Mouse (Mus musculus) layer of hippocampus, postnatal 14 days (tissue): ENCODE results near the gene Krt7. TPM values are rescaled to one million over a fixed set of nuclear protein-coding genes. Genes with fewer than 3 reads are reported as not detected.
A peak's percentile ranks its signal among the peaks of the same experiment; 100 is the strongest.

Source experiments
- DNase-seq, 2 experiments: peaks; one replicate each; pipeline ENCODE4 v3.0.0; 2021 to 2022; ENCODE audit warnings: low spot score in 2 of 2, mixed read lengths in 1 of 2
- total RNA-seq, 2 experiments: library from RNA; stranded (reverse); gene quantifications; 2 replicates each; pipeline ENCODE4 v1.2.3; 2021

Krt7 gene
- total RNA-seq, 2 experiments from 2014 or later, result not detected

DNA sequence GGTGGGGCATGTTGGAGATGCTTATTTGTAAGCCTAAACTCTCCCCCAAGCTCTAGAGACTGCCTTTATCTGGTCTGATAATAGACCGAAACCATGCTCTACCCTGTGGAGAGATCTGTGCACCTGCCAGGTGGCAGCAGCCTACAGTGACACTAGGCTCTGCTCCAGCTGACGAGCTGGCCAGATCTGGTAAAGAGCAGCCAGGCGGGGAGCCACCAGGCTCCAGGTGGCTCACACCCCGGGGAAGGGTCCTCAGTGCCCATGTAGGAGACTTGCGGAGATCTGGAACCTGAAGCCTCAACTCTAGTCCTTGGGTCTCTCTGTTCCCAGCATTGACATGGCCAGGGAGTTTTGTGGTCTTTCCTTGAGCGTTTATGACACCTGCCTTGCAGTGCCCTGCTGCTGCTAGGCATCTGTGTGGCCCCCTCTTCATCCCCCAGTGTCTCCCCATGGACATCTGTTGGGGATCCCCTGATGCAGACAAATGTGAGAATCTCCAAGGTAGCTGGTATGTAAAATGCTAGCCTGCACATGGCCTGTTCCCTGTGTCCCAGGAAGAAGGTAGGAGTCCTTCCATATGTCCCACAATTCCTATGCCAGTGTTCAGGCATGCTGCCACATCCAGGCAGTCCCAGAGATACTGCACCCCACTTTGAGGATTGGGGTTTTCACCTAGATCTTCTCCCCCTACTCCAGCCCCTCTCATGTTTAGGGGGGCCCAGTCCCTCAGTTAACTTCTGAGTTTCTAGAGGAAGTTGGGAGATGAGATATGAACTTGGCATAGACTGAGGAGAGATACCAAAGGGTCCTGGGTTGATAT is 34.7 kb upstream of the Krt7 start:
- peak in 1 of 2 experiments; percentile 37 for DNase-seq

DNA sequence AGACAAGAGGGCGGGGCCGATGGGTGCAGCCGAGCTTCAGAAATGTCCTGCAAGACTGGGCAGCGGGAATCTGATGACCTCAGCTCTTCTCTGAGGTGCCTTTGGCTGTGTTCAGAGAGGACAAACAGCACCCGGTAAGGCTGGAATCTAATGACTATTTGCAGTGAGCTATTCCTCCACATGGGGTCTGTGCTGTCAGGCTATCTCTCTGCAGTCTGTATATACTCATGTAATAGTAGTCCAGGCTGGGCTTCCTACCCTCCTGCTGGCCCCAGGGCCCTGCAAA is 34.1 kb upstream of the Krt7 start:
- DNase-seq, result no peak

DNA sequence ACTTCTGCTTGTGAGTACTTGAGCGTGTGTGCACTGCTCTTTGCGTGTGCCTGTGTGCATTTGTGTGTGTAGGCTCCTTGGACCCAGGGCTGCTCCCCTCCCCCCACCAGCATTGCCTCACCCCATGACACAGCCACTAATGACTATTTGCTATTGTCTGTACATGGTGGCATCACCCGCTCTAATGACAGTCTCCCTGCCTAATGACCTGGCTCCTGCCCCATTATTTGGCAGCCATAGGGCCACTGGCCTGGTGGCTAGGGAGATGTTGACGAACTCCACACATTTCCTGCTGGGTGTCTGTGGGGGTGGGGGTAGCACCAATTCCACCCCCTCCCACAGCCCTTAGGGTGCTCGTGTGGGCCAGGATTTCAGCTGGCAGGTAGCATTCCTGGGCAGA is 32.2 kb upstream of the Krt7 start:
- no peak for DNase-seq

DNA sequence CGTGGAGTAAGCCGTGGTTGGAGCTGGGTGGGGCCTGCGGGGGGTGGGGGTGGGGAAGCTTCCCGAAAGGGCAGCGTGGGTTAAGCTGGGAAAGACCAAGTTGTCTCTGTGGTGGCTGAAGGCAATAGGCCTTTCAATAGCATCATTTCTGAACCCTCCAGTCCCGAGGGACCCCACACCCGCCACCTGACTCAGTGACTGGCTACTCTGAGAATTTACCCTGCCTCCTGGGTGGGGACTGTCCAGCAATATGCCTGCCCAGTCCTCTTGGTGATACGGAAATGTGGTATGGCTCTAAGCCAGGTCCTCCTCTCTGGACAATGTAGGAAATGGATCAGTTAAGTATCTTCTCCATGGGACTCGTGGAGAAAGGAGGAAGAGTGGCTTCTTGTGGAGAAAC is 29.1 kb upstream of the Krt7 start:
- no peak for DNase-seq

DNA sequence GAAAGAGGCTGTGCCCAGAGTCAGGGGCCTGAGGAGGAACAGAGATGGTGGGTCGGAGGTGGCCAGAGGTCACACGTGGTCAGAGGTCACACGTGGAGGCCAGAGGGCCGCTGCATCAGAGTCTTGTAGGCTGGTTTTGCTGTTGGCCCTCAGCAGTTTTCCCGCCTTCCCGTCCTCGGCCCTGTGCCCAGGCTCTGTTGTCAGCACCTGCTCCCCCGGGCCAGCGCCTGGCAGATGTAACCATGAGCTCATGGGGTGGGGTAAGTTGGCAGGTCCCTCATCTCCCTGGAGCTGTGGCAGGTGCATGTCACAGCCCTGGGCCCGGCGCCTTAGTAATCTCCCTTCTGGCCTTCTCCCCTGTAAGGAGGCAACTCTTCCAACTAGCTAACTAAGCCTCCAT is 28.0 kb upstream of the Krt7 start:
- no peak for DNase-seq

DNA sequence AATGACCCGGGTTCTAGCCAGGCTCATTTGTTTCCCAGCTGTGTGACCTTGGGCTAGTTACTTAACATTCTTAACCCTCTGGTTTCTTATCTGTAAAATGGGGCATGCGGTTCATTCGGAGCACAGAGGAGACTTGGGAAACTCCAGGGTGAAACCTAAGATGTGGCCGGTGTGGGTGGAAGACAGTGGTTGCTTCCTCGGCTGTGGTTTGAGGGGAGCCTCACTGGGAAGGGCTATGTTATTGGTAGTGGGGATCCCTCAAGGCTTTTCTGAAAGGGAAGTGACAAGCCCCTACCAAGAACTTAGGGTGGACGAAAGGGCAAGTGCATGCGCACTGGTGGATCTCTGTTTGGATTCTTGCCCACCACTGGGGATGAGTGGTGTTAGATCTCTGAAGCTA is 26.2 kb upstream of the Krt7 start:
- no peak for DNase-seq

DNA sequence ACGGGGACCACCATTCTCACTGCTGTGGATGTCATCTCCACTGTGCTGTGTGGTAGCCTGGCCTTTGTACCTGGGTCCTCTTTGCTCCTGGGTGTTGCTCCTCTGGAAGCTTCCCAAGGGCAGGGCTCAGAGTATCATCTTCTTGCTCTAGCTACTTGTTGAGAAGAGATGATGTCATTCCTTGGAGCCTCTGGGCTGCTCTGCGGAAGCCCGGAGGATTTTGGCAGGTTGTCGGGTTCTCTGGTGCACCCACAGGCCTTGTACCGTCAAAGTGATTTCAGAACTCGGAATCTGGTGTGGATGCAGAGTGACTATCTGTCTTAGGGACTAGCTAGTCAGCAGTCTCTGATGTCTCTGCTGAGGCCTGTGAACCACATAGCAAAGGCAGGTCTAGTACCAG is 25.8 kb upstream of the Krt7 start:
- no peak for DNase-seq

DNA sequence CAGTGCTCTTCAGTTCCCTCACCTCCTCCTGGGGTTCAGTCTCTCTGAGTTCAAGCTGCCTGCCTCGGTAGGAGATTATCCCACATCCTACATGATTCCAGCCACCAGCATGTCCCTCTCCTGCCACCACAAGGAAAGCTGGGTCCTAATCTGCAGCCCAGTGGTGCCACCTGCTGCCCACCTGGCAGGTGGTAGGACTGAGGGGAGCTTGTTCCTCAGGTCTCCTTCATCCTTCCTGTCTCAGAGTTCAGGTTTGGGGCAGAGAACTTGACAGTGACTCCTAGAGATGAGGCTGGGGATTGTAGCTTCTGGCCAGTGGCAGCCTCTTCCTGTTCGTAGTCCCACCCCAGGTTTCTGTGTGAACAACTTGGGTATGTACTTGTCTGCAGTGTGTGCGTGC is 23.7 kb upstream of the Krt7 start:
- DNase-seq, result no peak

DNA sequence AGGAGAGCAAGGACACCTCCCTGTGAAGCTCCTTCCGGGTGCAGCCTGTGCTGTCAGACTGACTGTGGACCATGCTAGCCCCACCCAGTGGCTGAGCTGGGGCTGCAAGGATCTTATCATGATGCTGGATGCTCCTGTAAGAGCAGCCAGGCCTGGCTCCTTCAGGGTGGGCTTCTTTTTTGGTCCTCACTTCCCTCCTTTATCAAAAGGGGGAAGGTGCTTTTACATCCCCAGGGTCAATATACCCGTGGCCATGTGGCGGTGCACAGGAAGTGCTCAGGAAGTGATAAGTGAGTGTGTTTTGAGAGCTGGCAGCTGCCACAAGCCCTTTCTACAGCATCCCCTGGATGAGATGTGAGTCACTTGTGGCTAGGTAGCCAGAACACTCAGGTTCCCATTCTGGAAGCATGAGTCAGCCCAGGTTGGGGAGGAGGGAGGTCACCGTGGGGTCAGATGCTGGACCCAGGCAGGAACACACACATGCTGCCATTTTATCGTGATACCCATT is 22.8 kb upstream of the Krt7 start:
- DNase-seq, result no peak

DNA sequence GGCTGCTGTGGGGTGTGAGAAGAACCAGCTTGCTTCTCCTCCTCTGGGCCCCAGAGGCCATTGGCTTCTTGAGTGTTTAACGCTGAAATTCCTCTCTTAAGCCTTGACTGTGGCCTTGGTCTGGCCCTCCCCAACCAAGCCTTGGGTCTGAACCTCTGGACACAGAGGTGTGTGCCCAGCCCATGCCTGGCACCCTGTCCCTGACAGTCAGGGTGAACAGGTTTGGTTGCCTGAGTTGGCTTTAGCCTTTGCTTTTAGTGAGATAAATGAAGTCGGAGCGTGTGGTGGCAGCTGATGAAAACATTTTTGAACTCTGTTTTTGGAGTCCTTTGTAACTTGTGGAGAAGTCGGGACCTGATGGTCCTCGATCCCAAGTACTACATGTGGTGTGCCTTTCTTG is 20.6 kb upstream of the Krt7 start:
- DNase-seq, result no peak

DNA sequence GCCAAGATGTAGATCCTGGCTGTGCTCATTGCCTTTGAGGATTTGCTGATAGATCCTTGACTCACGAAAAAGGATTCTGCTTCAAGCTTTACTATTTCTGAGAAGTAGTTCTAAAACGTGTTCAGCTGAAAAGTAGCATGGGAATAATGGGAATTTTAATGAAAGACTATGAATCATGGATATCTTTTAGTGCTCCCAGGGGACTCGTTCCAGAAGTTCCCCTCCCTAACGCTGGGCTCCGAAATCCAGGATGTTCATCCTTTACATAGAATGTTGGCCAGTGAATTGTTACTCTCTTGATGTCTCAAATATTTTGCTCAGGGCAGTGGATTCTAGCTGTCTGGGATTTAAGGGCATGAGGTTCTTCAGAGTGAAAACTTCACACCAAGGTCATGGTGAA is 18.6 kb upstream of the Krt7 start:
- DNase-seq, result no peak

DNA sequence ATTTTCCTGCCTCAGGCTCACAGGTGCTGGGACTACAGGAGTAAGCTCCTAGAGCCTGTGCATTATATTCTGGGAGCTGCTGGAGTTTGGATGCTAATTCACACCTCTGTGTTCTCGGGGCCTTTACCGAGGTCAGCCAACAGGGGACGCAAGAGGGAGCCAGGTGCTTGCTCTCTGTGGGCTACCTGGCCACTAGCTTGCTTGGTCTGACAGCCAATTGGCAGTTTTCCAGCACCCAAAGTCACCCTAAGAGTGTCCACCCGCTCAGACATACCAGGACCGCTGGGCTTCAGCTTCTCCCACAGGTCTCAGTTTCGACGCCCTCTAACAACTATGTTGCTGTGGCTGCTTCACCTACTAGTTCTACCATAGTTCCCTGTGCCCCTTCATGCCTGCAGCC is 15.9 kb upstream of the Krt7 start:
- no peak for DNase-seq

DNA sequence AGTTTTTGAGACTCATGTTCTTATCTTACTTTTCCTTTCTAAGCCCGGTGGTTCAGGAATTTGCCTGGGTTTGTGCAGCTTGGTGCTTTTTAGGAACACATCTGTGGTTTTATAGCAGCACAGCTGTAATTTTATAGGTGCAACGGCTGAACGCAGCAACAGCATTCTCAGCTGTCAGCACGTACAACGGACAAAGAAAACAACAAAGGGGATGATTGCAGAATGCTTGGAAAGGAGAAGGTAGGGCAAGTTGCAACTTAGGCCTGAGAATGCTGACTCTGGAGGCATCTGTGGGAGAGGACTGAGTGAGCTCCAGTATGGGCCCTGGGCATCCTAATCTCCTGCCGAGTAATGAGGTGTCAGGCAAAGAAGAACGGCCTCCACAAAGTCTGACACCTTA is 14.4 kb upstream of the Krt7 start:
- DNase-seq, result no peak

DNA sequence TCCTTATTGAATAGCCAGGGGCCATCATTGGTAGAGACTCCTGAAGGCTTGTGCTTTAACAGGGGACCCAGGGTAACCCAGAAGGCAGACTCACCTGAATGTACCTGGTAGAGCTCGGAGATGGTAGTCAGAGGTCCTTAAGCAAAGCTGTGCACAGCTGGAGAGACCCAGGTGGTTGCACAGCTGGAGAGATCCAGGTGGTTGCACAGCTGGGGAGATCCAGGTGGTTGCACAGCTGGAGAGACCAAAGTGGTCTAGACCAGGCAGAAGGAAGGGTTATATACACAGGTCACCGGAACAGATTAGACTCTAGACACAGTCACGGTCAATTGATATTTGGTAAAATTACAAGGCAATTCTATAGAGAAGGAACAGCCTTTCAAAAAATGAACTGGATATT is 13.9 kb upstream of the Krt7 start:
- DNase-seq, result no peak

DNA sequence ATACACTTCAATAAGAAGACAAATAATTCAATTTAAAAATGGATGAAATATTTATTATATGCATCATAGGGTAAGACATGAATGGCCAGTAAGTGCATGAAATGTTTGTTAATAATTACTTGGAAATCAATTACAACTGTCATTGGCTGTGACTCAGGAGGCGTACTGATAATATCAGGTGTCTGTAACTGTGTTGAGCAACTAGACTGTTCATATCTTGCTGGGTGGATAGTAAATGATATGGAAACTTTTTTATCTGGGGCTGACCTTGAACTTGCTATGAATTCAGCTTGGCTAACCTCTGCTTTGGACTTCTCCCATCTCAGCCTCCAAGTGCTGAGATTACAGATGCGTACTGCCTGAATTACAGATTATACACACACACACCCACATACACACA is 13.2 kb upstream of the Krt7 start:
- no peak for DNase-seq

DNA sequence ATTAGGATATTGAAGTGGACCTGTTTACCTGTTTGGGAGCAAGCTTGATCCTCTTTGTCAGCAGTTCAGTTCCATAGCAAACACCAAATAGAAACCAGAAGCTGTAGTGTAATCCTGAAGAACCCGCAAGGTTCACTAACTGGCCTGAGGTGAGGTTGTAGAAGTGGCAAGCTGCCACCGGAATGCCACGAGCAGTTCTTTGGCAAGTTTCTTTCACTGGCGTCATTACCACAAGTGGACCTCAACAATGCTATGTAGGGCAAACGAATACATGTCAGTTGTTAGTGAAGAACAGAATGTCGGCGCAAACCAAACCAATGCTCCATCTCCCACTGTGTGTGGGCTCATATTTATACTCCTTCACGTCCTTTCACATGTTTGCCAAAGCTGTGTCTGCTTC is 12.6 kb upstream of the Krt7 start:
- no peak for DNase-seq

DNA sequence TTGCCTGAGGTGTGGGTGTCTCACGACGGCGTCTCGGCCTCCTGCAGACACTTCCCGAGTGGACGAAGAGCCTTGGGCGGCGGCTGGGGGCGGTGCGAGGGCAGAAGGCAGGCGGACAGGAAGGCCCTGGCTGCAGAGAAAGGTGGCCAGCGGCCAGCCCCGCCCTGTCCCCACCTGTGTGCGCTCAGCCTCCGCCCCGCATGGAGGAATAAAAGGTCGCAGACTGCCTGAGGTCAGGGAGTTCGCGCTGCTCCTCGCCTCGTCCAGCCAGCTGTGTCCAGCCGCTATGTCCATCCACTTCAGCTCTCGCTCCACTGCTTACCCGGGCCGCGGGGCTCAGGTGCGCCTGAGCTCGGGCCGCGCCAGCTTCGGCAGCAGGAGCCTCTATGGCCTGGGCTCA is 1.3 kb downstream of the Krt7 start:
- no peak for DNase-seq

DNA sequence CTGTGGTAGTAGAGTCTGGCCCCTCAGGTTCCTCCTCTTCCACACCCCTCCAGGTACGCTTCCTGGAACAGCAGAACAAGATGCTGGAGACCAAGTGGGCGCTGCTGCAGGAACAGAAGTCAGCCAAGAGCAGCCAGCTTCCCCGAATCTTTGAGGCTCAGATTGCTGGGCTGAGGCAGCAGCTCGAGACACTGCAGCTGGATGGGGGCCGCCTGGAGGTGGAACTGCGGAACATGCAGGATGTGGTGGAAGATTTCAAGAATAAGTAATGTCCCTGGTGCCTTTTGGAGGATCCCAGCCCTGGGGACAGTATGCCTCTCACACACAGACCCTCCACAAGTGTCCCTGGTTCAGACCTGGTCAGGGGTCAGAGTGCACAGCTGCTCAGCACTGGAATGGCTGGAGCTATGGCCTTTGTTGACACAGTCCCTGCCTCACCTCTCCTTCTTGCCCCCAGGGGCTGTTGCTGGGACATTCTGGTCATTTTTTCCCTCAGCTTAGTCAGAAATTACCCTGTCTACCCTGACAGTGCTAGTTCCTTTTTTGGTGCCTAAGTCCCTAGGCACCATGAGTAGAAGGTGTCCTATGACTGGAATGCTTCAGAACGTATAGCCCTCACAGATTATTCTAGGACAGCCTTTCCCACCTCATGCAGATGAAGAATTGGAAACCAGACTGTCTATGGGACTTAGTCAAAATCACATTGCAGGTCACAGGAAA is 3.2 kb downstream of the Krt7 start:
- DNase-seq, result no peak

DNA sequence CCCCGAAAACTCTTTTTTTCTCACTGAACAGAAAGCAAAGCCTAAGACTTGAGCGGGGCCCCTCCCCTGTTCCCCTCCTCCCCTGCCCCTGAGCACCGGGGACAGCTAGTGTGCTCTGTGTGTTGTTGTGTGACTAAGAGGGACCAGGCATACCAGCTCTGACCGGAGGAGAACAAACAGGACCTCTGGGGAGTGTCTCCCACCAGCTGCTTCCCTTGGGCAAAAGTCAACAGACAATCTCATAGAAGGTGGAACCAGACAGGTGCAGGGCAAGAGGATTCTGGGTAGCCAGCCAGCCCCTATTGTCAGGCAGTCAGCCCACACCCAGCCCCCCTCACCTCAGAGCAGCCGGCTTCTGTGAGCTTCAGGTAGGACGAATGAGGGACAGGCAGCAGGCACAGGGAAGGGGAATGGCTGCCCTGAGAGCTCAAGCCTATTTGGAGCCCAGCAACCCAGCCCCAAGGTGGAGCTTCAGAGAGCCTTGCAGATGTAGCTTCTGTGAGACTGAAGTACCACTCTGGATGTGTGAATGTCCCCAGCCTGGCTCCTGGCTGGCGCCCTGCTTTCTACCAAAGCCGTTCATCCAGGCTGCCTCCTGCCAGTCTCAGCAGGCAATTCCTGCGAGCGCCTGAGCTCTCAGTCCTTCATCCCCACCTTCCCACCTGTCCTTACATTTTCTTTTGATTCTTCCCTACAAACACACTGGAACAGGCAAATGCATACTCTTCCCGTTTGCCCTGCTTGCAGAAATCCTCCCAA is 4.1 kb downstream of the Krt7 start:
- DNase-seq, result no peak

DNA sequence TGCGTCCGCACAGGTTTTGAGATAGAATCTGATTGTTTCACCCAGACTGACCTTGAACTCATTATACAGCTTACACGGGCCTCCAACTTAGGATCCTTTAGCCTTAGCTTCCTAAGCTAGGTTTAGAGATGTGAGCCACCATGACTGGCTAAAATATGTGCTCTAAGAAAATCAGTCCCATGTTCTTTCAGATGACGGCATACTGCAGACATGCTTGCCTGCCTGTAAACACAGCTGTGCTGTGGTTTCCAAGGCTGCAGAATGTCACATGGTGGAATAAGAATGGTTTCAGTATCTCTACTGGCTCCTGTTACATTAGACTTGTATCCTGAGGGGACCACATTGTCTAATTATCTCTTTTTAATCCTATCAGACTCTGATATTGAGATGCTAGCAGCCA is 8.1 kb downstream of the Krt7 start:
- DNase-seq, result peak; percentile 13 to 16

DNA sequence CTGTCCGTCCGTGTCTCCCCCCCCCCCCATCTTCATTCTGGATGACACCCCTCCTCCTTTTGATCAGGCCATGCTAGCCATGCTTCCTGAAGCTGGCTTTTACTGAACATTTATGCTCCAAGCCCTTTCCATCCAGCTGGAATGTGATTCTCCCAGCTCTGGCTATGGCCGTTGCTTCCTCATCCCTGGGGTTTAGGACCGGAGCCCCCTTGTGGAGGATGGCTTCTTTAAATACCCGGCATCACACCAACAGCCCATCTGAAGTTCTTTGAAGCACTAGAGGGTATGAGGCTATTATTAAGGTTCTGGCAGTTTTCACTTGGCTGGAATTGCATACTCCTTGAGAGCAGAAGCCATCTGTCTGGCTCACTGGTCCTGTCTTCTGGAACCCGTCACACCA is 10.1 kb downstream of the Krt7 start:
- DNase-seq, result peak in 1 of 2 experiments; percentile 13

DNA sequence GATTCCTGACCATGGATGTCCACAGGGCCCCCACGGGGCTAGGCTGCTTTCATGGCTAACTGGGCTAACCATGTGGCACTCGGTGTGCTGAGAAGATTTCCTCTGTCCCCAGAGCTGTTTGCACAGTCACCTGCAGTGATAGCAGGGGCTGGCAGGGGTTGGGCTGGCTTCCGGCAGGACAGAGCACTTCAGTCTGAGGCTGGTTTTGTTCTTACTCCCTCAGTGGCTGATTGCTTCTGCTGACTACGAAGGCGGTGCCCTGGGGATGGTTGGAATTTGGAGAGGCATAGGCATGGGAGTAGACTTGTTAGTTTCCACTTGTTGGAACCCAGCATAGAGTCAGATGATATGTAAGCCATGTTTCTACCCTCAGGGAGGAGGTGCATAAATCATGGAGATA is 14.1 kb downstream of the Krt7 start:
- DNase-seq, result no peak
